Mouse (Mus musculus) intestine, embryonic 16.5 days (tissue): Measurements from ENCODE around the gene Def8. TPM values are rescaled to one million over a fixed set of nuclear protein-coding genes. Genes with fewer than 3 reads are reported as not detected.

Experiments
- ATAC-seq: fragments of 200-750 bp; cut with Nextera tagmentation; 2 replicates; pipeline ENCODE4 v1.8.0; 2017; ENCODE audit warnings: moderate TSS enrichment, moderate library complexity
- H3K27ac ChIP-seq: fragments of 300-500 bp; sonication (generic); 2 replicates; pipeline ENCODE4 v1.5.1; 2014; ENCODE audit warnings: mild to moderate bottlenecking, low read length
- H3K27me3 ChIP-seq: fragments of 300-500 bp; sonication (generic); replicated peaks from 2 replicates; pipeline ENCODE4 v1.6.1; 2014; ENCODE audit warnings: low read length, control low read depth, mixed read lengths; ENCODE audit not compliant: control insufficient read depth, insufficient read depth
- H3K36me3 ChIP-seq: fragments of 300-500 bp; sonication (generic); 2 replicates; pipeline ENCODE4 v1.6.1; 2014; ENCODE audit warnings: low read length, control low read depth; ENCODE audit not compliant: control insufficient read depth, insufficient read depth
- H3K4me1 ChIP-seq: fragments of 300-500 bp; sonication (generic); 2 replicates; pipeline ENCODE4 v1.6.1; 2014; ENCODE audit warnings: low read length, control low read depth, mixed read lengths; ENCODE audit not compliant: control insufficient read depth, insufficient read depth
- H3K4me2 ChIP-seq: fragments of 300-500 bp; sonication (generic); 2 replicates; pipeline ENCODE4 v1.6.1; 2014; ENCODE audit warnings: low read depth, low read length, control low read depth
- H3K4me3 ChIP-seq: fragments of 300-500 bp; sonication (generic); 2 replicates; pipeline ENCODE4 v1.5.1; 2014; ENCODE audit warnings: mild to moderate bottlenecking, low read length
- H3K9ac ChIP-seq: fragments of 300-500 bp; sonication (generic); 2 replicates; pipeline ENCODE4 v1.6.1; 2014; ENCODE audit warnings: low read depth, low read length
- H3K9me3 ChIP-seq: fragments of 300-500 bp; sonication (generic); 2 replicates; pipeline ENCODE4 v1.6.1; 2016; ENCODE audit warnings: low read length, control low read depth; ENCODE audit not compliant: control insufficient read depth
- WGBS: fragments of 180-500 bp; shearing (Covaris S2); extraction: QIAGEN DNeasy Blood & Tissue Kit; methylation state at CpG from one replicate; pipeline ENCODE4 v1.1.7; 2014; 5-methylcytosine and 5-hydroxymethylcytosine counted together
- polyA plus RNA-seq: library from polyadenylated mRNA; unstranded; fragments of >200 nt; fragmentation: Nextera tagmentation; extraction: Ambion mirVana; gene quantifications from 2 replicates; pipeline ENCODE4 v1.2.1, GENCODE M21; 2015

Def8 gene
- polyA plus RNA-seq, 1 experiment from 2014 or later, result 27.4 TPM

- Histone ChIP-seq H3K9me3 (no peaks in the 10 kb centered on the region), H3K4me1 (no peaks in the 10 kb centered on the region), H3K9ac (no peak overlapping the region), H3K4me2 (no peak overlapping the region), H3K27ac (no peak overlapping the region), H3K36me3 (peaks cover 53% of the 10 kb centered on the region), H3K27me3 (no peaks in the 10 kb centered on the region), H3K4me3 (no peak overlapping the region)
- ATAC-seq, result no peak
- 97% methylated on average over 9 of the region's 9 CpGs for WGBS
These were observed 69.6 kb downstream of the Def8 start for GRCm38 (mm10) chr8:123492898-123493297.

- H3K4me3 ChIP-seq, result no peak overlapping the region
- 84% methylated on average over 4 of the region's 4 CpGs for WGBS
- no peak for ATAC-seq
- no peaks in the 10 kb centered on the region for H3K9me3 ChIP-seq
- H3K36me3 ChIP-seq, result peaks cover 40% of the 10 kb centered on the region
- H3K4me2 ChIP-seq, result no peak overlapping the region
- no peaks in the 10 kb centered on the region for H3K4me1 ChIP-seq
- H3K27me3 ChIP-seq, result no peaks in the 10 kb centered on the region
- no peak overlapping the region for H3K27ac ChIP-seq
- no peak overlapping the region for H3K9ac ChIP-seq
These were observed 74.4 kb downstream of the Def8 start for GRCm38 (mm10) chr8:123497699-123498098.

GRCm38 (mm10) chr8:123498963-123499362 lies 75.6 kb downstream of the Def8 start:
- Histone ChIP-seq H3K27ac (no peak overlapping the region), H3K36me3 (peaks cover 49% of the 10 kb centered on the region), H3K9ac (no peak overlapping the region), H3K27me3 (no peaks in the 10 kb centered on the region), H3K9me3 (0 out of 2 replicates have a peak, but pooled peaks cover 3% of the 10 kb centered on the region), H3K4me3 (no peak overlapping the region), H3K4me1 (no peaks in the 10 kb centered on the region), H3K4me2 (no peak overlapping the region)
- ATAC-seq, result no peak
- WGBS, result 90% methylated on average over 11 of the region's 11 CpGs

GRCm38 (mm10) chr8:123499556-123499955 lies 76.2 kb downstream of the Def8 start:
- 95% methylated on average over 11 of the region's 11 CpGs for WGBS
- no peaks in the 10 kb centered on the region for H3K4me1 ChIP-seq

DNA sequence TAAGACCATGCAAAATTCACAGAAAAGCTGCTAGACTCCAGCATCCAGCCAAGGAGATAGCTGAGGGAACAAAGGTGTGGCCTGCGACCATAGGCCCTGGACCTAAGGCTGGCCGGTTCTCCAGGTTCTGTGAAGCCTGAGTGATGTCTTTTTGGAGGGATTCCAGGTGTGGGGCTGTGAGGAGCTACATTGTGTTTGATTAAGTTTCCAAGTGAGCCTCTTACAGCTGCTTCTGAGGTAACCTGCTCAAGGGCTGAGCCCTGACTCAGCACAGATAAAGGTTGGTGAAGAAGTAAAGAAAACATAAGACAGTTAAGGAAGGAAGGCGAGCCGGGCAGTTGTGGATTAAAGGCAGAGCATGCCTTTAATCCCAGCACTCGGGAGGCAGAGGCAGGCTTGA lies 78.9 kb downstream of the Def8 start:
- Histone ChIP-seq H3K4me1 (no peaks in the 10 kb centered on the region), H3K9me3 (0 out of 2 replicates have a peak, but pooled peaks cover 3% of the 10 kb centered on the region), H3K4me2 (no peak overlapping the region), H3K27me3 (no peaks in the 10 kb centered on the region), H3K36me3 (peaks cover 33% of the 10 kb centered on the region), H3K4me3 (no peak overlapping the region), H3K27ac (no peak overlapping the region), H3K9ac (no peak overlapping the region)
- WGBS, result 92% methylated on average over 5 of the region's 5 CpGs
- ATAC-seq, result no peak

More at GRCm38 (mm10) chr8:123499556-123499955, 76.2 kb downstream of the Def8 start:
- Histone ChIP-seq H3K9ac (no peak overlapping the region), H3K9me3 (0 out of 2 replicates have a peak, but pooled peaks cover 3% of the 10 kb centered on the region), H3K27me3 (no peaks in the 10 kb centered on the region), H3K4me2 (no peak overlapping the region), H3K36me3 (peaks cover 49% of the 10 kb centered on the region), H3K27ac (no peak overlapping the region), H3K4me3 (no peak overlapping the region)
- no peak for ATAC-seq

- Histone ChIP-seq H3K4me3 (no peak overlapping the region), H3K27me3 (no peaks in the 10 kb centered on the region), H3K4me2 (no peak overlapping the region), H3K4me1 (no peaks in the 10 kb centered on the region), H3K27ac (no peak overlapping the region), H3K9ac (no peak overlapping the region), H3K36me3 (peaks cover 33% of the 10 kb centered on the region), H3K9me3 (0 out of 2 replicates have a peak, but pooled peaks cover 3% of the 10 kb centered on the region)
- no peak for ATAC-seq
- WGBS, result 96% methylated on average over 6 of the region's 6 CpGs
These were observed 80.6 kb downstream of the Def8 start for GRCm38 (mm10) chr8:123503801-123504467.

GRCm38 (mm10) chr8:123504591-123505195 lies 81.4 kb downstream of the Def8 start:
- H3K27me3 ChIP-seq, result no peaks in the 10 kb centered on the region
- H3K4me2 ChIP-seq, result no peak overlapping the region
- WGBS, result 91% methylated on average over 9 of the region's 9 CpGs
- no peak for ATAC-seq
- H3K4me1 ChIP-seq, result no peaks in the 10 kb centered on the region
- H3K36me3 ChIP-seq, result peaks cover 30% of the 10 kb centered on the region
- H3K9ac ChIP-seq, result no peak overlapping the region
- no peak overlapping the region for H3K4me3 ChIP-seq
- H3K27ac ChIP-seq, result no peak overlapping the region
- H3K9me3 ChIP-seq, result 0 out of 2 replicates have a peak, but pooled peaks cover 3% of the 10 kb centered on the region

- 0 out of 2 replicates have a peak, but pooled peaks cover 3% of the 10 kb centered on the region for H3K9me3 ChIP-seq
- H3K4me2 ChIP-seq, result no peak overlapping the region
- H3K4me1 ChIP-seq, result no peaks in the 10 kb centered on the region
- no peak overlapping the region for H3K9ac ChIP-seq
- H3K27me3 ChIP-seq, result no peaks in the 10 kb centered on the region
- 79% methylated on average over 4 of the region's 4 CpGs for WGBS
- H3K36me3 ChIP-seq, result peaks cover 27% of the 10 kb centered on the region
- no peak overlapping the region for H3K27ac ChIP-seq
- no peak overlapping the region for H3K4me3 ChIP-seq
- no peak for ATAC-seq
These were observed 81.9 kb downstream of the Def8 start for GRCm38 (mm10) chr8:123505267-123505666.

DNA sequence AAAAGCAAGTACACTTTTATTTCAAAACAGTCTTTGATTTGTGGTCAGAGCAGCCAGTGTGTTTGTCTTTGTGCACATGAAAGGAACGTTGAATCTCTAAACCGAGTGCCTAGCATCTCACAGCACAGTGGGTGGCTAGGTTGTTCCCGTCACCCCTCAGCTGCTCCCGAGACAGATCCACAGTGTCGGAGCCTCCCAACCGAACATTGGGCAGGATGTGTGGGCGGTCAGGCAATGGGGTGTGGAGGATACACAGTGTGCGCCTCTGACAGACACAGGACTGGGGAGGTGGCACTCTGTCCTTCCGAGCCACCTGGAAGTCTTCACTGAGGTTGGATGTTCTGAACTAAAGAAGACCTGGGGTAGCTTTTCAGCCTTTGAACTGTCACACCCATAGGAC lies 82.4 kb downstream of the Def8 start:
- 79% methylated on average over 9 of the region's 9 CpGs for WGBS

More for the DNA sequence above, 82.4 kb downstream of the Def8 start:
- H3K4me3 ChIP-seq, result no peak overlapping the region
- no peaks in the 10 kb centered on the region for H3K27me3 ChIP-seq
- 0 out of 2 replicates have a peak, but pooled peaks cover 3% of the 10 kb centered on the region for H3K9me3 ChIP-seq
- no peaks in the 10 kb centered on the region for H3K4me1 ChIP-seq
- ATAC-seq, result no peak
- no peak overlapping the region for H3K27ac ChIP-seq
- H3K9ac ChIP-seq, result no peak overlapping the region
- H3K4me2 ChIP-seq, result no peak overlapping the region
- peaks cover 27% of the 10 kb centered on the region for H3K36me3 ChIP-seq
